15 mouse cellular contexts compared by ENCODE assay signal in genomic region chr2:109520471-109520870, GRCm38 (mm10).
DNase-seq lines count a peak whose midpoint lies in the region.
"Had no signal": no experiment of that assay in that cellular context is flagged by ENCODE, and none has a peak within 500 bp of the region (broad histone marks: within the 10 kb centered on the region; RNA-seq: fewer than 3 reads in every experiment).

No protein-coding gene starts in this region.

- peak; percentile 52 for DNase-seq in retina, postnatal 1 day
- no peak for DNase-seq in retina, embryonic 14.5 days (ENCODE audit: low spot score)
- peak; percentile 81 for DNase-seq in Muller cell, postnatal 12 days (ENCODE audit: inconsistent ontology term)
- DNase-seq in ovary, adult 18-20 months (ENCODE audit: low spot score): no peak
- DNase-seq: adrenal gland, adult 2 months; adrenal gland, adult 8-10 months; adrenal gland, postnatal 10 days; adrenal gland, postnatal 14 days; adrenal gland, postnatal 25 days; adrenal gland, postnatal 36 days; B cell, adult 2 months; cerebellum, adult 11 months; cerebellum, adult 11-12 months; cerebellum, adult 18-20 months; cerebellum, adult 2 months had no signal

Comparison
In these comparisons a context has a peak if more than half of its experiments do, and no peak if none do; other contexts are left out.
1. DNase-seq: peak in retina, postnatal 1 day (single experiment) and Muller cell, postnatal 12 days (single experiment); none in retina, embryonic 14.5 days (single experiment) and ovary, adult 18-20 months (single experiment).